Mouse (Mus musculus) heart, adult 2 months (tissue): ENCODE results near the gene Paxip1. TPM values are rescaled to one million over a fixed set of nuclear protein-coding genes. Genes with fewer than 3 reads are reported as not detected.

ENCODE experiments used
- DNase-seq, 2 experiments: peaks; one replicate each; pipeline ENCODE4 v3.0.0; 2021
- H3K27ac ChIP-seq: fragments of 200-600 bp; 2 replicates; pipeline ENCODE4 v1.8.1; 2022
- H3K27me3 ChIP-seq: fragments of 200-500 bp; 2 replicates; pipeline ENCODE4 v1.6.1; 2012; ENCODE audit warnings: mild to moderate bottlenecking, low read length, inconsistent platforms, mixed read lengths; ENCODE audit not compliant: control insufficient read depth, insufficient read depth
- H3K36me3 ChIP-seq: fragments of 200-500 bp; 2 replicates; pipeline ENCODE4 v1.6.1; 2012; ENCODE audit warnings: low read length, inconsistent platforms; ENCODE audit not compliant: control insufficient read depth, insufficient read depth
- H3K4me1 ChIP-seq: fragments of 200-500 bp; 2 replicates; pipeline ENCODE4 v1.6.1; 2011; ENCODE audit warnings: low read length; ENCODE audit not compliant: control insufficient read depth, insufficient read depth
- H3K4me3 ChIP-seq: fragments of 200-600 bp; 2 replicates; pipeline ENCODE4 v1.8.1; 2022
- H3K79me2 ChIP-seq: fragments of 200-500 bp; replicated peaks from 2 replicates; pipeline ENCODE4 v1.6.1; 2012; ENCODE audit warnings: mild to moderate bottlenecking, inconsistent platforms, low read length, moderate library complexity, mixed read lengths; ENCODE audit not compliant: control insufficient read depth, insufficient read depth
- H3K9ac ChIP-seq: fragments of 200-500 bp; 2 replicates; pipeline ENCODE4 v1.6.1; 2012; ENCODE audit warnings: low read depth, mild to moderate bottlenecking, control low read depth, inconsistent platforms, low read length, mixed read lengths
- CTCF ChIP-seq: fragments of 200-600 bp; IDR thresholded peaks from 2 replicates; pipeline ENCODE4 v1.8.1; 2022; ENCODE audit warnings: antibody characterized with exemption, mild to moderate bottlenecking, moderate library complexity
- EP300 ChIP-seq: fragments of 200-500 bp; IDR thresholded peaks from 2 replicates; pipeline ENCODE4 v1.6.1; 2011; ENCODE audit warnings: low read depth, low read length, control low read depth; ENCODE audit not compliant: insufficient read depth
- POLR2A ChIP-seq: fragments of 200-500 bp; IDR thresholded peaks from 2 replicates; pipeline ENCODE4 v1.6.1; 2011; ENCODE audit warnings: mild to moderate bottlenecking, low read depth, low read length, control low read depth; ENCODE audit not compliant: insufficient read depth
- WGBS: fragments of 180-500 bp; shearing (Covaris S2); methylation state at CpG from one replicate; pipeline ENCODE4 v1.1.7; 2018; 5-methylcytosine and 5-hydroxymethylcytosine counted together
- intact Hi-C: fragments of 180-260 bp; cut with DNase I; formaldehyde crosslinking; loops from one replicate; pipeline ENCODE4 v1.15.1; 2025
- polyA plus RNA-seq: library from polyadenylated mRNA; depleted of rRNA; stranded (reverse); fragments of >200 nt; gene quantifications from 2 replicates; pipeline ENCODE4 v1.2.3, GENCODE M21; 2012
- total RNA-seq, 2 experiments: library from RNA; stranded (reverse); gene quantifications; 2 replicates each; pipeline ENCODE4 v1.2.3; 2021

The Paxip1 gene
- total and polyA plus RNA-seq, 3 experiments = 11.5 to 18.8 (median 14.6) TPM

DNA sequence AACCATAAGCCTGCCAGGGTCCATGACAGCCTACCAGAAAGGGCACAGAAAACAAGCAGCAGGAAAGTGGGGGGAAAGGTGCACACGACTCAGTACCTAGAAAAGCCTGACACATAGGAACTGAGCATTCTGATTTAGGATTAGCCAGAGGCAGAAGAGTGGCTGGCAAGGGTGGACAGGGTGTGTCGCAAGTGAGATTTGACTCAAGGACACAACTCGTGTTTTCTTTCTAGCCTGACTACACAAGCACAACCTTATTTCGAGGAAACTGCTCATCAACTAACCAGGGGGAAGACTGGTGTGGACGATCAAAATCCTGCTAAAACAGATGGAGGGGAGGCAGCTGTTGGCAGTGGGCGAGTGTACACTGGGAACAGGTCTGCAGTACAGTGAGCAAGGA is 52.3 kb downstream of the Paxip1 start:
- H3K27ac ChIP-seq = no peak overlapping the region
- no peak overlapping the region for H3K9ac ChIP-seq
- no peaks in the 10 kb centered on the region for H3K36me3 ChIP-seq
- WGBS = 78% methylated on average over 6 of the region's 6 CpGs
- H3K79me2 ChIP-seq = no peaks in the 10 kb centered on the region
- no peak for DNase-seq
- intact Hi-C loops = no loop called here
- no peaks in the 10 kb centered on the region for H3K4me1 ChIP-seq
- no peak overlapping the region for H3K4me3 ChIP-seq
- TF ChIP-seq POLR2A = no peak
- no peak for TF ChIP-seq EP300
- no peak for TF ChIP-seq CTCF
- no peaks in the 10 kb centered on the region for H3K27me3 ChIP-seq

GRCm38 (mm10) chr5:27737168-27737567 is 54.3 kb downstream of the Paxip1 start:
- Histone ChIP-seq H3K9ac (no peak overlapping the region), H3K27me3 (no peaks in the 10 kb centered on the region), H3K4me3 (no peak overlapping the region), H3K79me2 (no peaks in the 10 kb centered on the region), H3K4me1 (no peaks in the 10 kb centered on the region), H3K27ac (no peak overlapping the region), H3K36me3 (no peaks in the 10 kb centered on the region)
- WGBS = 7% methylated on average over 3 of the region's 3 CpGs
- TF ChIP-seq POLR2A (no peak), CTCF (peak; percentile 57)
- intact Hi-C loops = no loop called here
- DNase-seq = peak; percentile 13 to 24

DNA sequence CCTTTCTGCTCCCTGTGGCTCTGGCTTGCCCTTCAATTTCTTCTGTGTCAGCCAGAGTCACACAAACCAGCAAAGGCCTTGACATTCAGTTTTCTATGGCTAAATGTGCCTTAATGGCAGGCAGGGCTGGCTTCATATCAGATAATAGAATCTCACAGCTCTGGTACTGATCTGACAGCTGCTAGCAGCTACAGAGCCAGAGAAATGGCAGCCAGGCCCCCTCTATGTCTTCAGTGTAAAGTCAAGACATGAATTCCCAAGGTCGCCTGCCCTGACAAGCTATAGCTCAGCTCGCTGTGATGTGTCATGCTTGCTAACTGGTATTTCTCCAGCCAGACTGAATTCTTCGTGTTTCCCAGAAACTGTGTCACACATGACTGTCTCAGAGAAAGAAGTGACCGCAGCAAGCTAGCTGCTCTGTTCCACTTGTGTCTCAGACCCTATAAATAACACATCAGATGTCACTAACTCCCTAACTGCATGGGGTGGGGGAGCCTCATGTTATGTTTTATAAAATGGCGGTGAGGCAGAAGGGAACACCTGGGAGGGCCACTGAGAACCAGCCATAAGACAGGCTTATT is 59.1 kb downstream of the Paxip1 start:
- WGBS = 71% methylated on average over 5 of the region's 5 CpGs
- Histone ChIP-seq H3K9ac (no peak overlapping the region), H3K27ac (no peak overlapping the region), H3K79me2 (no peaks in the 10 kb centered on the region), H3K27me3 (no peaks in the 10 kb centered on the region), H3K4me1 (no peaks in the 10 kb centered on the region), H3K36me3 (no peaks in the 10 kb centered on the region), H3K4me3 (no peak overlapping the region)
- TF ChIP-seq POLR2A (no peak), CTCF (no peak), EP300 (no peak)
- intact Hi-C loops = no loop called here
- DNase-seq = no peak

GRCm38 (mm10) chr5:27731392-27731791 is 60.1 kb downstream of the Paxip1 start:
- Histone ChIP-seq H3K36me3 (no peaks in the 10 kb centered on the region), H3K79me2 (no peaks in the 10 kb centered on the region), H3K4me1 (no peaks in the 10 kb centered on the region), H3K9ac (no peak overlapping the region), H3K27ac (no peak overlapping the region), H3K27me3 (no peaks in the 10 kb centered on the region), H3K4me3 (no peak overlapping the region)
- no peak for TF ChIP-seq EP300
- TF ChIP-seq CTCF = no peak
- no peak for TF ChIP-seq POLR2A
- intact Hi-C loops = no loop called here
- WGBS = 57% methylated on average over 1 of the region's 1 CpGs
- DNase-seq = no peak

DNA sequence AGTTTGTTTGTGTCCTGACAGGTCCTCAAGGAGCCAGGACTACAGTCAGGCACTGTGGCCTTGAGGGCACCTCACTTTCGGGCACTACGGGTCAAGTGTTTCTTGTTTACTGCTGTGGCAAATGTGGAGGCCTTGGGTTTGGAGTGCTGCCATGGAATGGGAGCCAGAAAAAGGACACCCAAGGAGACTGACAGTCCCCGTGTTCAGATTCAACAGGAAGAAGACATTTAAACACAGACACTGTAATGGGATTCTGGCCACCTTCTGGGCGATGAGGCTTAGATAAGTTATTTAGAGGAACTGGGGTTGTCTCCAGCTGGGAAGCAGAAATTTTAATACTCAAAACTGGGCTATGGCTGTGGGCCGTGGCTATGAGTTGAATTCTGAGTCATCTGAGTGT is 60.8 kb downstream of the Paxip1 start:
- WGBS = 43% methylated on average over 5 of the region's 5 CpGs
- intact Hi-C loops = no loop called here

DNA sequence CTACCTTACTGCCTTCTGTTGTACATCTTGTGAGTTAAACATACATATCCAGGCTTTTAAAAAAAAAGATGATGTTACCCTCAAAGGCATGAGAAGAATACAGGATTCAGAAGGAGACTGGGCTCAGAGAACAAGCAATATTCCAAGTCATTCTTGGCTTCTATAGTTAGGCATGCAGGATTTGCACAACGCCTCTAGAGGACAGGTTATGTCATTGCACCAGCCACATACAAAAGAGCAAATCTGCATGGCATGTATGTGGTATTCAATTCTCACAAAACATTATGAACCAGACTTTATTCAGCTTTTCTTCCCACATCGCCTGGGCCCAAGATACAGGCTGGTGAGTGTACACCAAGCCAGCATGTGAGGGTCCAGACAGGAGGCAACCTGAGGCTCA is 67.0 kb downstream of the Paxip1 start:
- no peak for TF ChIP-seq EP300
- peak; percentile 67 for TF ChIP-seq CTCF
- DNase-seq = no peak
- Histone ChIP-seq H3K27me3 (no peaks in the 10 kb centered on the region), H3K79me2 (no peaks in the 10 kb centered on the region), H3K4me3 (no peak overlapping the region), H3K9ac (no peak overlapping the region), H3K27ac (no peak overlapping the region), H3K36me3 (no peaks in the 10 kb centered on the region), H3K4me1 (no peaks in the 10 kb centered on the region)
- WGBS = 27% methylated on average over 2 of the region's 2 CpGs
- intact Hi-C loops = loop anchor here (5.0 kb wide), 1 partner anchor 47 kb away; no protein-coding TSS in a partner anchor

More for the DNA sequence above, 60.8 kb downstream of the Paxip1 start:
- Histone ChIP-seq H3K79me2 (no peaks in the 10 kb centered on the region), H3K36me3 (no peaks in the 10 kb centered on the region), H3K4me1 (no peaks in the 10 kb centered on the region), H3K9ac (no peak overlapping the region), H3K4me3 (no peak overlapping the region), H3K27me3 (no peaks in the 10 kb centered on the region), H3K27ac (no peak overlapping the region)
- peak in 1 of 2 experiments; percentile 14 for DNase-seq
- TF ChIP-seq POLR2A (no peak), EP300 (no peak), CTCF (no peak)
